Mouse (Mus musculus): ENCODE results near the gene Rbsn. TPM values are rescaled to one million over a fixed set of nuclear protein-coding genes. Genes with fewer than 3 reads are reported as not detected.

Rbsn gene
- polyA plus RNA-seq, 1 experiment from 2014 or later: 30.1 TPM

GRCm38 (mm10) chr6:92145881-92146280 is 68.8 kb downstream of the Rbsn start:
- H3K4me3 ChIP-seq: no peak overlapping the region

More at GRCm38 (mm10) chr6:92145881-92146280, 68.8 kb downstream of the Rbsn start:
- Histone ChIP-seq H3K9me3 (replicated peaks) (no peaks in the 10 kb centered on the region), H3K4me1 (no peaks in the 10 kb centered on the region), H3K27ac (no peak overlapping the region), H3K27me3 (ENCODE audit: low read depth, poor library complexity, severe bottlenecking) (no peaks in the 10 kb centered on the region), H3K36me3 (peaks cover 60% of the 10 kb centered on the region)
- no peak for DNase-seq (ENCODE audit: low spot score)
- WGBS: 97% methylated on average over 4 of the region's 4 CpGs

Other genes with a start within 250 kb of the Rbsn start
- 7.0 and 8.0 TPM in 2 replicates for gene Fgd5, start 236.0 kb downstream of the Rbsn start, polyA plus RNA-seq (2016; fragmentation: Nextera tagmentation; extraction: Ambion mirVana)
- gene Nr2c2, start 123.5 kb downstream of the Rbsn start, polyA plus RNA-seq (2016; fragmentation: Nextera tagmentation; extraction: Ambion mirVana): 19.2 and 20.3 TPM in 2 replicates
- 97.2 and 105 TPM in 2 replicates for gene Mrps25, start 30.9 kb downstream of the Rbsn start, polyA plus RNA-seq (2016; fragmentation: Nextera tagmentation; extraction: Ambion mirVana)
- not detected in 2 replicates for gene Trh, start 29.7 kb upstream of the Rbsn start, polyA plus RNA-seq (2016; fragmentation: Nextera tagmentation; extraction: Ambion mirVana)